Comparison of ENCODE assay signal across 17 mouse cellular contexts in genomic region chr13:13216363-13216762, GRCm38 (mm10). TPM values are rescaled to one million over a fixed set of nuclear protein-coding genes. Genes with fewer than 3 reads are reported as not detected.
"Had no signal": no experiment of that assay in that cellular context is flagged by ENCODE, and none has a peak within 500 bp of the region (broad histone marks: within the 10 kb centered on the region; RNA-seq: fewer than 3 reads in every experiment).

No protein-coding gene starts in this region.

RNA-seq across cellular contexts. Expression of gene Prl2c5, which starts 33.8 kb away (rescaled TPM):
- polyA plus RNA-seq: intestine, embryonic 15.5 days; kidney, embryonic 16.5 days; limb, embryonic 12.5 days; limb, embryonic 15.5 days; liver, embryonic 11.5 days; liver, embryonic 14.5 days; liver, postnatal 0 days; lung, embryonic 15.5 days; midbrain, embryonic 11.5 days; midbrain, embryonic 14.5 days; midbrain, postnatal 0 days; neural tube, embryonic 11.5 days; neural tube, embryonic 14.5 days; small intestine, adult 2 months; spleen, adult 2 months; stomach, embryonic 16.5 days; thymus, adult 2 months had no signal
